Mouse (Mus musculus) embryonic fibroblast, embryonic 13.5 days (primary cell): ENCODE measurements around the gene Arfip2.

Experiments used
- CTCF ChIP-seq: IDR thresholded peaks from 2 replicates; pipeline ENCODE4 v1.5.1; 2011; ENCODE audit warnings: mild to moderate bottlenecking, control low read depth, low read length, moderate library complexity, borderline replicate concordance; ENCODE audit not compliant: insufficient read depth
- POLR2A ChIP-seq: IDR thresholded peaks from 2 replicates; pipeline ENCODE4 v1.6.1; 2011; ENCODE audit warnings: low read depth, mild to moderate bottlenecking, control low read depth, low read length, moderate library complexity

GRCm38 (mm10) chr7:105634272-105634920 is 5.8 kb downstream of the Arfip2 start:
- TF ChIP-seq POLR2A (0 out of 2 replicates have a peak, but pooled peaks have one; percentile 0), CTCF (no peak)
